Mouse (Mus musculus) midbrain, embryonic 14.5 days (tissue): ENCODE measurements around the gene Neu1. TPM values are rescaled to one million over a fixed set of nuclear protein-coding genes. Genes with fewer than 3 reads are reported as not detected.
"Not testable (repeated sequence)": the region's sequence is repeated elsewhere in the genome, so short reads cannot be mapped to it uniquely, and the experiment has no call there.

Source experiments
- ATAC-seq: fragments of 200-750 bp; cut with Nextera tagmentation; 2 replicates; pipeline ENCODE4 v1.8.0; 2017; ENCODE audit warnings: moderate number of reproducible peaks, moderate library complexity; ENCODE audit not compliant: low FRiP score, low TSS enrichment
- DNase-seq: peaks from one replicate; pipeline ENCODE4 v3.0.0-alpha.2; 2015
- H3K27ac ChIP-seq: fragments of 300-500 bp; sonication (generic); replicated peaks from 2 replicates; pipeline ENCODE4 v1.5.1; 2014; ENCODE audit warnings: mild to moderate bottlenecking, low read depth, low read length, moderate library complexity
- H3K27me3 ChIP-seq: fragments of 300-500 bp; sonication (generic); 2 replicates; pipeline ENCODE4 v1.6.1; 2014; ENCODE audit warnings: low read length, control low read depth, mixed read lengths; ENCODE audit not compliant: control insufficient read depth, insufficient read depth
- H3K36me3 ChIP-seq: fragments of 300-500 bp; sonication (generic); 2 replicates; pipeline ENCODE4 v1.6.1; 2014; ENCODE audit warnings: low read length, control low read depth; ENCODE audit not compliant: control insufficient read depth, insufficient read depth
- H3K4me1 ChIP-seq: fragments of 300-500 bp; sonication (generic); 2 replicates; pipeline ENCODE4 v1.6.1; 2014; ENCODE audit warnings: mild to moderate bottlenecking, antibody characterized with exemption, low read length, control low read depth; ENCODE audit not compliant: control insufficient read depth, insufficient read depth
- H3K4me2 ChIP-seq: fragments of 300-500 bp; sonication (generic); 2 replicates; pipeline ENCODE4 v1.6.1; 2014; ENCODE audit warnings: mild to moderate bottlenecking, low read length, moderate library complexity
- H3K4me3 ChIP-seq: fragments of 300-500 bp; sonication (generic); replicated peaks from 2 replicates; pipeline ENCODE4 v1.5.1; 2014; ENCODE audit warnings: low read depth, low read length
- H3K9ac ChIP-seq: fragments of 300-500 bp; sonication (generic); replicated peaks from 2 replicates; pipeline ENCODE4 v1.6.1; 2014; ENCODE audit warnings: mild to moderate bottlenecking, low read length, moderate library complexity
- H3K9me3 ChIP-seq: fragments of 300-500 bp; sonication (generic); 2 replicates; pipeline ENCODE4 v1.6.1; 2016; ENCODE audit warnings: low read length, control low read depth, mixed read lengths; ENCODE audit not compliant: control insufficient read depth
- WGBS: fragments of 180-500 bp; shearing (Covaris S2); extraction: QIAGEN DNeasy Blood & Tissue Kit; methylation state at CpG from one replicate; pipeline ENCODE4 v1.1.7; 2014; 5-methylcytosine and 5-hydroxymethylcytosine counted together
- polyA plus RNA-seq: library from polyadenylated mRNA; unstranded; fragments of >200 nt; fragmentation: Nextera tagmentation; extraction: Ambion mirVana; gene quantifications from 2 replicates; pipeline ENCODE4 v1.2.1, GENCODE M21; 2014

Gene Neu1
- polyA plus RNA-seq, 1 experiment from 2014 or later = 25.1 TPM

DNA sequence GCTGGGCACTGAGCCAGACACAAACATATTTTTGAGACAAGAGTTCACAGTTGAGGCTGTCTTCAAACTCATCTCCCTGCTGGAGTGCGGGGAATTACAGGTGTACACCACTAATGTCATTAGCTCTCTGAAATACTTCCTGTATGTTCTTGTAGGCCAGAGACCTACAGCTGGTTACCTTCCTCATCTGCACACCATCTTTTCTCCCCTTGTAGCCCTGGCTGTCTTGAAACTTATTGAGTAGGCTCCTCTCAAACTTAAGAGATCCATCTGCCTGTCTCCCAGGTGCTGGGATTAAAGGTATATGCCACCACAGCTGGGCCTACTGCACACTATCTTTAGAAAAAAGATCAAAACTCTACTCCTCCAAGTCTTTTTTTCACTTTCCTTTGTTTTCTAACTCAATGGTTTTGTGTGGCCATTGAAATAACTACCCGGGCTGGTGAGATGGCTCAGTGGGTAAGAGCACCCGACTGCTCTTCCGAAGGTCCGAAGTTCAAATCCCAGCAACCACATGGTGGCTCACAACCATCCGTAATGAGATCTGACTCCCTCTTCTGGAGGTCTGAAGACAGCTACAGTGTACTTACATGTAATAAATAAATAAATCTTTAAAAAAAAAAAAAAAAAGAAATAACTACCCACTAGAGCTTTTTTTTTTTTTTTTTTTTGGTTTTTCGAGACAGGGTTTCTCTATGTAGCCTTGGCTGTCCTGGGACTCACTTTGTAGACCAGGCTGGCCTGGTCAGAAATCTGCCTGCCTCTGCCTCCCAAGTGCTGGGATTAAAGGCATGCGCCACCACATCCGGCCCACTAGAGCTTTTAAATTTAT lies 17.9 kb downstream of the Neu1 start:
- H3K9ac ChIP-seq, H3K27ac ChIP-seq: not testable (repeated sequence)
- WGBS = 60% methylated on average over 9 of the region's 9 CpGs

GRCm38 (mm10) chr17:34949553-34949969 lies 18.5 kb downstream of the Neu1 start:
- Histone ChIP-seq H3K9me3 (no peaks in the 10 kb centered on the region), H3K36me3 (peaks cover 25% of the 10 kb centered on the region), H3K4me2 (0 out of 2 replicates have a peak overlapping the region, but pooled peaks have one; percentile 7), H3K4me1 (peaks cover 12% of the 10 kb centered on the region), H3K9ac (no peak overlapping the region; the same call in 1 of the 2 replicates), H3K27me3 (no peaks in the 10 kb centered on the region), H3K4me3 (no peak overlapping the region), H3K27ac (no peak overlapping the region)
- 42% methylated on average over 4 of the region's 4 CpGs for WGBS
- no peak for DNase-seq
- no peak for ATAC-seq

More for the DNA sequence above, 17.9 kb downstream of the Neu1 start:
- H3K4me2 ChIP-seq, H3K27me3 ChIP-seq, H3K9me3 ChIP-seq, H3K4me3 ChIP-seq, ATAC-seq: not testable (repeated sequence)
- H3K36me3 ChIP-seq = peaks cover 25% of the 10 kb centered on the region
- DNase-seq = peak; percentile 7
- H3K4me1 ChIP-seq = peaks cover 12% of the 10 kb centered on the region

GRCm38 (mm10) chr17:34950514-34951455 lies 19.7 kb downstream of the Neu1 start:
- no peaks in the 10 kb centered on the region for H3K9me3 ChIP-seq
- peaks cover 25% of the 10 kb centered on the region for H3K36me3 ChIP-seq
- peak overlapping the region; percentile 97 for H3K9ac ChIP-seq
- whole genome bisulfite sequencing = 31% methylated on average over 10 of the region's 10 CpGs
- 0 out of 2 replicates have a peak, but pooled peaks cover 9% of the 10 kb centered on the region for H3K27me3 ChIP-seq
- H3K4me1 ChIP-seq = peaks cover 12% of the 10 kb centered on the region
- peak overlapping the region; percentile 87 for H3K27ac ChIP-seq
- peak; percentile 16 for DNase-seq
- peak overlapping the region; percentile 98 for H3K4me3 ChIP-seq
- no peak for ATAC-seq
- H3K4me2 ChIP-seq = peak overlapping the region; percentile 84

DNA sequence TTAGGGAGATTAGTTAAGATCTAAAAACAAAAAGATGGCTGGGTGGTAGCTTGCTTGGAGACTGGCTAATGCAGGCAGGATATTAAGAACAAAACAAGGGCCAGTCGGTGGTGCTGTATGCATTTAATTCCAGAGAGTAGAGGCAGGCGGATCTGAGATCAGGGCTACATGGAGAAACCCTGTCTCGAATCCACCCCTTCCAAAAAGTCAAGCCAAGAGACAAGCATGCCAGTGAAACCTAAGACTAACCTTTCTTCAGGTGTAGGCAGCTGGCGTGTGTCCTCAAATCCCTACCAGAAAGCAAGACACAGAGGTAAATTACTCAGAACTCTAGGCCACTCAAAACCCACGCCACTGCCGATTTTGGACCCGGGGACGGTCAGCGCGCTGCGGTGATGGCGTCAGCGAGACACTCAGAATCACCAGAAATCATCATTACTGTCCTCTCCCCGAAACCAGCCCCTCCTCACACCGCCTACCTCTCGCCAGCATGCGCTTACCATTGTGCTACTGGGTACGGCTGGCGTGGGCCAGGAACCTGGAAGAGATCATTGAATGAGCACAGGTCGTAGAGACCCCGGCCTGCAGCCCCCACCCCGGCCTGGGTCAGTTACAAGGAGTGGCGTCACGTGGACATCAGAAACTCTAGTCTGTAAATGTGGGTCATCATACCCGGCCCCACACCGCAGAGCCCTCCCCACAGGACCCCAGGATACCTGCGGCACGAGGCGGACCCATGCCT lies 20.8 kb downstream of the Neu1 start:
- peak; percentile 56 for DNase-seq
- H3K4me3 ChIP-seq = peak overlapping the region; percentile 98
- H3K27me3 ChIP-seq = 0 out of 2 replicates have a peak, but pooled peaks cover 13% of the 10 kb centered on the region
- H3K9me3 ChIP-seq = no peaks in the 10 kb centered on the region
- H3K36me3 ChIP-seq = peaks cover 25% of the 10 kb centered on the region
- ATAC-seq = peak; percentile 59; the same call in 1 of the 2 replicates
- H3K4me1 ChIP-seq = peaks cover 12% of the 10 kb centered on the region
- peak overlapping the region; percentile 87 for H3K27ac ChIP-seq
- whole genome bisulfite sequencing = under 1% methylated on average over 29 of the region's 29 CpGs
- H3K4me2 ChIP-seq = peak overlapping the region; percentile 84
- H3K9ac ChIP-seq = peak overlapping the region; percentile 97

DNA sequence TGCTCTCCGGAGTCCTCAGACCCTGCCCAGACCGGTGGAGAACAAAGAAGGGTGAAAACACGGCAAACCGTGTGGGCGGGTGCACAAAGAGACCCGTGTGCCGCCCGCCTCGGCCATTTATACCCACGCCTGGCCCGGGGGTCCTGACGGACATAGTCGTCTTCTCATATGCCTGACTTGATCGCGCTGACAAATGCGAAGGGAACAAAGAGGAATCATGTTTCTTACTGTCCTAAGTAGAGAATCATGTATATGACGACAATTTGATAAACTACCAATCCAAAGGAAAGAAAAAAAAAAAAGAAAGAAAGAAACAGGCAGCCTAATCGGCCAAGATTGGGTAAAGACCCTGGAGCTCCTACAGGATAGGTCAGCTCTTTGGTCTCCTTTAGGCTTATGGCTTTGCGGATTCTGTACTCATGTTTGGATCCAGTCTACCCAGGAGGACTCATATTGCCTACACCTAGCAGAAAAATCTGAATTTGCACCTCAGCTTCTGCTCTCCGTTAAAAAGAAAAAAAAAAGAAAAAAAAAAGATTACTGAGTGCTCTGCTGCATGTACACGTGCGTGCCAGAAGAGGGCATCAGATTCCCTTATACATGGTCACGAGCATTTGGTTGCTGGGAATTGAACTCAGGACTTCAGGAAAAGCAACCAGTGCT lies 21.5 kb downstream of the Neu1 start:
- Histone ChIP-seq H3K27me3 (0 out of 2 replicates have a peak, but pooled peaks cover 13% of the 10 kb centered on the region), H3K9ac (peak overlapping the region; percentile 97), H3K4me3 (peak overlapping the region; percentile 98), H3K9me3 (no peaks in the 10 kb centered on the region), H3K27ac (peak overlapping the region; percentile 87), H3K36me3 (peaks cover 25% of the 10 kb centered on the region), H3K4me1 (peaks cover 12% of the 10 kb centered on the region), H3K4me2 (peak overlapping the region; percentile 84)
- ATAC-seq = peak; percentile 87
- WGBS = under 1% methylated on average over 23 of the region's 23 CpGs
- peak; percentile 90 for DNase-seq

DNA sequence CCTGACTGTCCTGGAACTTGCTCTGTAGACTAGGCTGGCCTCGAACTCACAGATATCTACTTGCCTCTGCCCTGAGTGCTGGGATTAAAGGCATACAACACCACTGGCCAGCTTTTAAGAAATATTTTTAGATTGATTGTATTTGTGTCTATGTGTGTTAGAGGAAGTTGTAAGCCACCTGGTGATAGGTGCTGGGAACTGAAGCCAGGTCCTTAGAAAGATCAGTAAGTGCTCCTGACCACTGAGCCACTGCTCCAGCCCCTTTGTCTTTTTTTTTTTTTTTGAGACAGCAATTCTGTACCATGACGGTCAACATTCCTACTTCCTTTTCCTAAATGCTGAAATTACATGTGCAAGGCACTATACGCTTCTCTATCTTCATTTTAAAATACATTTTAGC lies 22.2 kb downstream of the Neu1 start:
- H3K36me3 ChIP-seq = peaks cover 24% of the 10 kb centered on the region
- 0 out of 2 replicates have a peak, but pooled peaks cover 13% of the 10 kb centered on the region for H3K27me3 ChIP-seq
- H3K27ac ChIP-seq = peak overlapping the region; percentile 87
- no peak for DNase-seq
- H3K9me3 ChIP-seq = no peaks in the 10 kb centered on the region
- peak overlapping the region; percentile 98; the same call in 1 of the 2 replicates for H3K4me3 ChIP-seq
- 95% methylated on average over 3 of the region's 3 CpGs for WGBS
- no peak for ATAC-seq
- H3K4me1 ChIP-seq = peaks cover 12% of the 10 kb centered on the region
- H3K4me2 ChIP-seq = peak overlapping the region; percentile 84; the same call in 1 of the 2 replicates
- H3K9ac ChIP-seq = no peak overlapping the region

GRCm38 (mm10) chr17:34953904-34954303 lies 22.9 kb downstream of the Neu1 start:
- 95% methylated on average over 4 of the region's 4 CpGs for WGBS
- Histone ChIP-seq H3K9me3 (no peaks in the 10 kb centered on the region), H3K27ac (no peak overlapping the region), H3K27me3 (0 out of 2 replicates have a peak, but pooled peaks cover 13% of the 10 kb centered on the region), H3K4me3 (no peak overlapping the region), H3K36me3 (peaks cover 18% of the 10 kb centered on the region), H3K4me1 (peaks cover 12% of the 10 kb centered on the region), H3K4me2 (no peak overlapping the region), H3K9ac (no peak overlapping the region)
- DNase-seq = no peak
- no peak for ATAC-seq
